Mouse (Mus musculus) stomach, embryonic 16.5 days (tissue): ENCODE results near the gene 9430097D07Rik. TPM values are rescaled to one million over a fixed set of nuclear protein-coding genes. Genes with fewer than 3 reads are reported as not detected.

Source experiments
- ATAC-seq: fragments of 200-750 bp; cut with Nextera tagmentation; 2 replicates; pipeline ENCODE4 v1.8.0; 2017; ENCODE audit warnings: moderate number of reproducible peaks, moderate TSS enrichment; ENCODE audit not compliant: insufficient read depth, low FRiP score
- H3K27ac ChIP-seq: fragments of 300-500 bp; sonication (generic); 2 replicates; pipeline ENCODE4 v1.5.1; 2014; ENCODE audit warnings: low read length
- H3K27me3 ChIP-seq: fragments of 300-500 bp; sonication (generic); 2 replicates; pipeline ENCODE4 v1.6.1; 2014; ENCODE audit warnings: low read length, control low read depth, mixed read lengths; ENCODE audit not compliant: control insufficient read depth, insufficient read depth
- H3K36me3 ChIP-seq: fragments of 300-500 bp; sonication (generic); 2 replicates; pipeline ENCODE4 v1.6.1; 2014; ENCODE audit warnings: low read length; ENCODE audit not compliant: control insufficient read depth, insufficient read depth
- H3K4me1 ChIP-seq: fragments of 300-500 bp; sonication (generic); 2 replicates; pipeline ENCODE4 v1.6.1; 2014; ENCODE audit warnings: low read length, control low read depth, mixed read lengths; ENCODE audit not compliant: control insufficient read depth, insufficient read depth
- H3K4me2 ChIP-seq: fragments of 300-500 bp; sonication (generic); 2 replicates; pipeline ENCODE4 v1.6.1; 2014; ENCODE audit warnings: low read depth, low read length, mixed read lengths
- H3K4me3 ChIP-seq: fragments of 300-500 bp; sonication (generic); replicated peaks from 2 replicates; pipeline ENCODE4 v1.5.1; 2014; ENCODE audit warnings: mild to moderate bottlenecking, low read length
- H3K9ac ChIP-seq: fragments of 300-500 bp; sonication (generic); 2 replicates; pipeline ENCODE4 v1.6.1; 2014; ENCODE audit warnings: low read length
- H3K9me3 ChIP-seq: fragments of 300-500 bp; sonication (generic); replicated peaks from 2 replicates; pipeline ENCODE4 v1.6.1; 2016; ENCODE audit warnings: low read length, control low read depth; ENCODE audit not compliant: control insufficient read depth
- WGBS: fragments of 180-500 bp; shearing (Covaris S2); extraction: QIAGEN DNeasy Blood & Tissue Kit; methylation state at CpG from one replicate; pipeline ENCODE4 v1.1.7; 2014; 5-methylcytosine and 5-hydroxymethylcytosine counted together
- polyA plus RNA-seq: library from polyadenylated mRNA; unstranded; fragments of >200 nt; fragmentation: Nextera tagmentation; extraction: Ambion mirVana; gene quantifications from 2 replicates; pipeline ENCODE4 v1.2.1, GENCODE M21; 2015

9430097D07Rik gene
- polyA plus RNA-seq, 1 experiment from 2014 or later: 0.10 TPM

- Histone ChIP-seq H3K9me3 (no peaks in the 10 kb centered on the region), H3K4me1 (no peaks in the 10 kb centered on the region; the same call in 1 of the 2 replicates), H3K27me3 (no peaks in the 10 kb centered on the region), H3K9ac (no peak overlapping the region), H3K27ac (peak overlapping the region; percentile 44), H3K4me2 (no peak overlapping the region), H3K36me3 (no peaks in the 10 kb centered on the region), H3K4me3 (no peak overlapping the region)
- WGBS: 58% methylated on average over 13 of the region's 13 CpGs
- ATAC-seq: peak; percentile 89
These were observed 50.9 kb downstream of the 9430097D07Rik start for GRCm38 (mm10) chr2:32524536-32525031.

Other genes starting within 250 kb of the 9430097D07Rik start
- 41.9 and 45.4 TPM in 2 replicates for gene Ciz1, start 223.4 kb downstream of the 9430097D07Rik start, polyA plus RNA-seq
- 8.1 and 8.2 TPM in 2 replicates for gene Dnm1, start 222.3 kb downstream of the 9430097D07Rik start, polyA plus RNA-seq
- gene 1110008P14Rik, start 193.7 kb downstream of the 9430097D07Rik start, polyA plus RNA-seq: 41.5 and 41.9 TPM in 2 replicates
- gene Lcn2, start 187.4 kb downstream of the 9430097D07Rik start, polyA plus RNA-seq: 21.1 and 23.6 TPM in 2 replicates
- gene Ptges2, start 179.8 kb downstream of the 9430097D07Rik start, polyA plus RNA-seq: 23.7 and 26.7 TPM in 2 replicates
- 5.1 and 5.7 TPM in 2 replicates for gene Naif1, start 125.2 kb downstream of the 9430097D07Rik start, polyA plus RNA-seq
- 15.4 and 16.9 TPM in 2 replicates for gene Slc25a25, start 124.2 kb downstream of the 9430097D07Rik start, polyA plus RNA-seq
- 11.4 and 12.8 TPM in 2 replicates for gene Fam102a, start 40.4 kb downstream of the 9430097D07Rik start, polyA plus RNA-seq
- 104 and 106 TPM in 2 replicates for gene Dpm2, start 4.8 kb downstream of the 9430097D07Rik start, polyA plus RNA-seq
- gene Pip5kl1, start 887 bp downstream of the 9430097D07Rik start, polyA plus RNA-seq: 0.56 and 0.67 TPM in 2 replicates
- gene St6galnac4, start 11.4 kb upstream of the 9430097D07Rik start, polyA plus RNA-seq: 19.8 and 22.9 TPM in 2 replicates
- 17.1 and 18.5 TPM in 2 replicates for gene St6galnac6, start 24.0 kb upstream of the 9430097D07Rik start, polyA plus RNA-seq
- gene Ak1, start 46.1 kb upstream of the 9430097D07Rik start, polyA plus RNA-seq: 27.4 and 60.2 TPM in 2 replicates
- 63.6 and 64.5 TPM in 2 replicates for gene Eng, start 70.9 kb upstream of the 9430097D07Rik start, polyA plus RNA-seq
- 28.3 and 30.6 TPM in 2 replicates for gene Fpgs, start 128.5 kb upstream of the 9430097D07Rik start, polyA plus RNA-seq
- gene Cdk9, start 137.4 kb upstream of the 9430097D07Rik start, polyA plus RNA-seq: 71.9 and 82.7 TPM in 2 replicates
- 26.8 and 27.4 TPM in 2 replicates for gene Sh2d3c, start 145.4 kb upstream of the 9430097D07Rik start, polyA plus RNA-seq
- 0.20 and 0.28 TPM in 2 replicates for gene 6330409D20Rik, start 165.3 kb upstream of the 9430097D07Rik start, polyA plus RNA-seq
- 59.2 and 67.0 TPM in 2 replicates for gene Tor2a, start 181.6 kb upstream of the 9430097D07Rik start, polyA plus RNA-seq
- 0.12 and 0.21 TPM in 2 replicates for gene Ttc16, start 199.9 kb upstream of the 9430097D07Rik start, polyA plus RNA-seq
- gene Ptrh1, start 200.1 kb upstream of the 9430097D07Rik start, polyA plus RNA-seq: 3.9 and 6.7 TPM in 2 replicates
- gene Cfap157, start 208.7 kb upstream of the 9430097D07Rik start, polyA plus RNA-seq: 0.10 and 0.41 TPM in 2 replicates